Mouse (Mus musculus): Measurements from ENCODE around the gene Pcdh15.

The Pcdh15 gene

GRCm38 (mm10) chr10:73823214-73823613, 724.1 kb downstream of the Pcdh15 start:
- DNase-seq = no peak

GRCm38 (mm10) chr10:73826354-73826753, 727.2 kb downstream of the Pcdh15 start:
- no peak for DNase-seq

GRCm38 (mm10) chr10:73828781-73829180, 729.6 kb downstream of the Pcdh15 start:
- no peak for DNase-seq

- DNase-seq = no peak
Measured at GRCm38 (mm10) chr10:73844998-73845397, 745.9 kb downstream of the Pcdh15 start.

- DNase-seq = no peak
Measured at GRCm38 (mm10) chr10:73862181-73862580, 763.0 kb downstream of the Pcdh15 start.

GRCm38 (mm10) chr10:73878055-73878728, 779.0 kb downstream of the Pcdh15 start:
- no peak for DNase-seq

GRCm38 (mm10) chr10:73878729-73879067, 779.6 kb downstream of the Pcdh15 start:
- DNase-seq = no peak

- DNase-seq = no peak
Measured at GRCm38 (mm10) chr10:73887771-73888170, 788.6 kb downstream of the Pcdh15 start.

- DNase-seq = peak; percentile 3
Measured at GRCm38 (mm10) chr10:73892251-73892650, 793.1 kb downstream of the Pcdh15 start.

GRCm38 (mm10) chr10:73896086-73896607, 797.0 kb downstream of the Pcdh15 start:
- no peak for DNase-seq

GRCm38 (mm10) chr10:73899165-73899564, 800.0 kb downstream of the Pcdh15 start:
- no peak for DNase-seq

GRCm38 (mm10) chr10:73907626-73908025, 808.5 kb downstream of the Pcdh15 start:
- DNase-seq = no peak

GRCm38 (mm10) chr10:73908568-73908967, 809.4 kb downstream of the Pcdh15 start:
- no peak for DNase-seq

- DNase-seq = no peak
Measured at GRCm38 (mm10) chr10:73915170-73915569, 816.0 kb downstream of the Pcdh15 start.

- DNase-seq = peak; percentile 9
Measured at GRCm38 (mm10) chr10:73921579-73921978, 822.4 kb downstream of the Pcdh15 start.

GRCm38 (mm10) chr10:73928672-73929071, 829.5 kb downstream of the Pcdh15 start:
- DNase-seq = no peak

GRCm38 (mm10) chr10:73929718-73930117, 830.6 kb downstream of the Pcdh15 start:
- DNase-seq = no peak

- no peak for DNase-seq
Measured at GRCm38 (mm10) chr10:73931185-73931584, 832.0 kb downstream of the Pcdh15 start.

- no peak for DNase-seq
Measured at GRCm38 (mm10) chr10:73931996-73932679, 833.0 kb downstream of the Pcdh15 start.

- no peak for DNase-seq
Measured at GRCm38 (mm10) chr10:73936121-73936520, 837.0 kb downstream of the Pcdh15 start.

GRCm38 (mm10) chr10:73938989-73939388, 839.8 kb downstream of the Pcdh15 start:
- DNase-seq = no peak

GRCm38 (mm10) chr10:73947799-73948198, 848.7 kb downstream of the Pcdh15 start:
- DNase-seq = no peak

GRCm38 (mm10) chr10:73953362-73953761, 854.2 kb downstream of the Pcdh15 start:
- no peak for DNase-seq

- no peak for DNase-seq
Measured at GRCm38 (mm10) chr10:73984057-73984456, 884.9 kb downstream of the Pcdh15 start.

Data from cerebellum, adult 8-10 months (tissue).